Mouse (Mus musculus) induced T-regulatory cell, adult 2 months (primary cell): Measurements from ENCODE around the gene Gm20219.

Source experiments
- DNase-seq: peaks from one replicate; pipeline ENCODE4 v3.0.0-alpha.2; 2012; ENCODE audit warnings: low read depth

Gene Gm20219

DNA sequence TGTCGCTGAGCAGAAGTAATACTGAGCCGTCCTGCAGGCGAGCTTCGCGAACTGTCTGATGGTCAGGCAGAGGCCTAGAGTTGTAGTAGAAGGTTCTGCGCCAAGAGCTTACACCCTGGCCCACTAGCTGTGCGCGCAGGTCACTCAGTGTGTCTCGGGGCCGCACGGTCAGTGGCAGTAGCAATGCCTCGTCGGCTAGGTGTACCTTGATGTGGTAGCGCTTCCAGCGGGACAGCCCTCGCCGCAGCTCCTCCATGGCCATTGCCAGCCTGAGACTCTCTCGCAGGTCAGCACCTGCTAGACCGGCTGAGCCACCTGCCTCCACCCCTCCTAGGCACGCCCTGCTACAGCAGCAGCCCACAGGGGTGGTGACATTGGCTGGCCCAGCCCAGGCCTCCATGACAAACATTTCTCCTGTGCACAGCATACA is at the start of gene Gm20219:
TSS of gene Gm20219 (minus strand) at position 266 of the 430 bp plus-strand sequence.
- DNase-seq: no peak

- no peak for DNase-seq
These were observed 49.8 kb upstream of the Gm20219 start for GRCm38 (mm10) chr17:56604070-56604380.

DNA sequence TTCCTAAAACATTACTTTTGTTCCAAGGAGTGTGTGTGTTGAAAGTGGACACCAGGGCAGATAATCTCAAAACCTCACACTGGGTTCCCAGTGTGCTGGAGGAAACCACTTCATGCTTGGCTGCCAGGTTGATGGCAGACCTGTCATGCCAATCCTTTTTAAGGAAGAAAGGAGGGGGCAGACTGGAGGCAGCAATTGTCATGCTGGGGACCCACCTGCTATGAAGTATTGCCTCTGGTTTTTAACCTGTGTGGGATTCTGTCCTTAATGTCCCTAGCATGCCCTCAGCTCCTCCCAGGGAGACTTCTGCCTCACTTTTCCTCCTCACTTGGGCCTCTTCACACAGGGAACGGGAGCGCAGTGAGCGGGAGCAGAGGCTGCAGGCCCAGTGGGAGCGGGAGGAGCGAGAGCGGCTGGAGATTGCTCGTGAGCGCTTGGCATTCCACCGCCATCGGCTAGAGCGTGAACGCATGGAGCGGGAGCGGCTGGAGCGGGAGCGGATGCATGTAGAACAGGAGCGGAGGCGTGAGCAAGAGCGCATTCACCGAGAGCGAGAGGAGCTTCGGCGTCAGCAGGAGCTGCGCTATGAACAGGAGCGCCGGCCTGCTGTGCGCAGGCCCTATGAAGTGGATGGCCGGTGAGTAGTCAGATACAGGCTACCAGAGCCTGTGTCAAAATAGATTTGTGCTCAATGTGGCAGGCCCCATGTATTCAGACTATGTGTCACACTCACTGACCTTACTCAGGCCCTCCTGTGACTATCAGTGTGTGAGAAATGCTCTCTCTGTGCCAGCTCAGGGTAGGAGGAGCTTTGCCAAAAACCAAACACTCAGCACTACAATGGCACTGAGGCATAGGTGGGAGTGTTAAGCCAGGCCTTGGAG is 49.2 kb upstream of the Gm20219 start:
- DNase-seq: no peak

DNA sequence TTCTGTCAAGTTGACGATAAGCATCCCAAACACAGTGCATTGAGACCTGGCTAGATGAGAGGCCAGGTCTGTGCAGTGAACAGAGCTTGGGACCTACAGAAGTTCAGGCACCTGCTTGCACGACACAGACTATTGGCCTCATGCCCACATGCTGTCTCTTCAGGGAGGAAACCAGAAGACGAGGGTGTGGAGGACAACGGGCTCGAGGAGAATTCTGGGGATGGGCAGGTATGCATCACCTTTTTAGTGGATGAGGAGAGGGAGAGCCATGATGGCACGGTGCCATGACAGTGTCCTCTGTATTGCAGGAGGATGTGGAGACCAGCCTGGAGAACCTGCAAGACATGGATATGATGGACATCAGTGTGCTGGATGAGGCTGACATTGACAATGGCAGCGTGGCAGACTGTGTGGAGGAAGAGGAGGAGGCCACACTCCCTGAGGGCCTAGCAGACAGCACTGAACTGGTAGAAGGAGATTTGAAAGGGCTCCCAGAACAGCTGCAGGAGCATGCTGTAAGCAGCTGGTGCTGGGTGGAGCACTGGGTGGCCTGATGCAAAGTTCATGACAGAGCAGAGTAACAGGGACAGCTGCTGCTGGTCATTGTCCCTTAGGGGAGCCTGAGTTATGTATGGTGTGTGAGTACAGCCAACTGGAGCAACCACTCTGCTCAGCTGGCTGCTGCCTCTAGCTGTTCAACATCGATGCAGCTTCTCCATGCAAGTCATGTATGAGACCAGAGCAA is 39.5 kb upstream of the Gm20219 start:
- DNase-seq: no peak

DNA sequence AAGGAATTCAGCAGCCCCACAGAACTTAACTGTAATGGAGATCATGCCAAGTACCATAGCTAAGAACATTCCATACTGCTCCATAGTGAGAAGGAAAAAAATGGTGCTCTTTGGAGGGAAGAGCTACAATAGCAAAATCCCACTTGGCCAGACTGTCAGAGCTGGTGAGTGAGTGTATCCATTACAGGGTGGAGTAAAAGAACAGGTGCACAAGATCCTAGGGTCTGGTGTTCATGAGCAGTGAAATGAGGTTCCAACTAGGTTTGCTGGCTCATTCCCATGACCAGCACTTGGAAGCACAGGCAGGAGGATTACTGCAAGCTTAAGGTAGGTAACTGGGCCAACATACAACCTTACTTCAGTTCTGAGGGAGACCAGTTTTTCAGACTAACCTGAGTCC is 38.4 kb upstream of the Gm20219 start:
- DNase-seq: no peak

DNA sequence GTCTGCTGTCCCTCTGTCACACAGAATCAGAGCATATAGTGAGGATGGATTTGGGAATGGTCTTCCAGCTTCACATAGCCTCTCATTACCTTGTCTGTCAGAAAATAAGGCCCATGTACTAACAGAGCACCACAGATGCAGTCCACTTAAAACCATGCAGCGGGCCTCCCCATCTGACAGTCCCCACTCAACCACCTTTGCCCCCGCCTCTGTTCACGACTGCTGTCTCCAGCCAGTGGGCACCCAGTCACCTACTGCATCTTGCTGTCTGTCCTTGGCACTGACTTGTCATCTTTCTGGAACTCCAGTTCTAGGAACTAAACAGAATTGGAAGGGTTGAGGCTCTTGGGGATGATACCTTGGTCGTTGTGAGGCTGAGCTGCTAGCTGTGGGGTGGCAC is 34.7 kb upstream of the Gm20219 start:
- no peak for DNase-seq

DNA sequence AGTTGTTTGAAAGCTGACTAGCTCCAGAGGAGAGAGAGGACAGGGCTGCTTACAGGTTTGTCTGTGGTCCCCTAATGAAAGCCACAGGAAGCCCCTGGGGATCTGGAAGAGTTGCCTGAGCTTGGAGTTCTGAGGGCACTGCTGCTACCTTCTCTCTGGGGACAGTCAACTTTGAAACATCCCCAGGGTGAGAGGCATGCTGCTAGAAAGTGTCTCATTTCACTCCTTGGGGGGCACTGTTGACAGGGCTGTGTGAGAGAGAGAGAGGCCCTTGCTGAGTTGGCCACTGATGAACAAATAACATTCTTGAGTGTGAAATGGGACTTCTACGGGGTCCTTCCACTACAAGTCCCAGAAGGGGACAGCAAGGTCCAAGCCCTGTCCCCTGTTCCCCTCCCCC is 33.6 kb upstream of the Gm20219 start:
- DNase-seq: no peak

- peak; percentile 74 for DNase-seq
These were observed 31.1 kb upstream of the Gm20219 start for GRCm38 (mm10) chr17:56585171-56585821.

DNA sequence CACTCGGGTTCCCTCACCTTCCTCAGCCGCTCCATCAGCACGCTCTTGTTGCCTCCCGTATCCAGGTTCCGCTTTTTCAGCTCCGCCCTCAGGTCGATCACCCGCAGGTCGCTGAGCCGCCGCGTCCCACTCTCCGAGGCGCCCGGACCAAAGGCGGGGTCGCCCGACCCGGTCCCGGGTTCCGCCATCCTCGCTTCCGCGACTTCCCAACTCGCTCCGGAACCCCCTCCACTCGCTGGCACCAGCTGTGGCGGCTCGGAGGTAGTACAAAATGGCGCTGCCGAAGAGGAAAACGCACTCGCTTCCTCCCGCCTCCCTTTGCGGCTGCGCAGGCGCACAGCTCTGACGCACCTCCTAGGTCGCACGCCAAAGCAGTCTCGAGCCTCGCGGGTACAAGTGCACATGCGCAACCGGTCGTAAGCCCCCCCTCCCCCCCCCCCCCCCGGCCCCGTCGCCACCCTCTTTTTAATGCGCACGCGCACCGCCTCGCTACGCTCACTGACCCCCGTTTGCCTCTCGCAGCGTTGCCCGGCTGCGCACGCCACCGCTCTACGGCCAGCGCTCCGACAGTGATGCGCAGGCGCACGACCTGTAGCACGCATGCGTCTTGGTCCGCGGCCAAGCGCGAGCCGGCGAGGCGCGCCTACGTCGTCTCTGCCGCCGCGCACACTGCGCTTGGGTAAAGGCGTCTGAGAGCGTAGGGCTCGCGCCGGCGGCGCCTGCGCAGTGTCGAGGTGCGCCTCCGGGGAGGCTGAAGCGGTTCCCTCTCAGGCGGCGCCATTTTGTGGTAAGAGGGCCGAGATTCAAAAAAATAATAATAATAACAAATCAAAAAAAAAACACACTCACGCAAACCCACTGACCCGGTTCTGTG is 30.3 kb upstream of the Gm20219 start, which contains the start of the genes Safb2 and Safb:
TSS of gene Safb2 (minus strand) at position 329 of the 874 bp plus-strand sequence.
TSS of gene Safb (plus strand) at position 569 of the 874 bp plus-strand sequence.
- peak; percentile 98 for DNase-seq

DNA sequence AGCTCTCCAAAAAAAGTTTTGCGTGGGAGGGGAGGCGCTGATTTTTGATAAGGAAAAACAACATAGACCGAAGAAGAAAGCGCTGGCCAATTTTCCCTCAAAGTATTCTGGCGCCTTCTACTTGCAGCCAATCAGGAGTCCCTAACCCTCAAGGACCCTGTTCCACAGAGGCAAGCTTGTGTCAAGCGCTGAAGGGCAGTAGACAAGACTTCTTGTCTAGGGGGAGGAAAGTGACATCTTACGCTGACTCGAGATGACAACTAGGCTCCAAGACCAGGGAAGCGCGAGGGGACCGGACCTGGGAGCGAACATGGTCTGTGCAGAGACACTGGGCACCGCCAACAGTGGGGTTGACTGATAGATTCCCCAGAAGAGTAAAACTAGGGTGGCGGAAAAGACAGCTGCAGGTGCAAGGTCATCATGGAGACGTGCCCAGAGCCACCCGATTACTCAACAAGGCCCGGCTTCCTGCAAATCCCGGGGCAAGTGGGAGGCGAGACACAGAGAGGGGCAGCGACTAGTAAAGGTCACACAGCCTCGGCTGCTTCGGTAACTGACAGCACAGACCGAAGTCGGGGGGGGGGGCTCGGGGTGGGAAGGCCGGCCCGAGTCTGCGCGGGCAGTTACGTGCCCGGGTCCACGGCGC is 29.5 kb upstream of the Gm20219 start:
- DNase-seq: peak; percentile 54

DNA sequence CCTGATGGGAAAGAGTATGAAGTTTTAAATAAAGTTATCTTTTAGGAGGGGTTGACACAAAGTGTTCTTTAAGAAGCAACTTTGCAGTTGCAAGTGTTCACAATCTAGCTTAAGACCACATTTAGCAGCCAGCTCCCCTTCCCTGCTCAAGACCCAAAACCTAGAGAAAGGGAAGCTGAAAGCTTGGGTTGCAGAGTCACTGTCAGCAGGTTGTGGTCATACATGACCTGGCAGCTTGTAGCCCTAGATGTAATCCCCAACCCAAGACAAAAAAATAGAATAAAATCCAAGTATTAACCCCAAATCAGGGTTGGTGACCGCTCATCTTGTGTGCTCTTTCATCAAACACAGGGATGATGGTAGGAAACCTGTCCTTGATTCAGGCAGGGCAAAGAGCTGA is 28.9 kb upstream of the Gm20219 start:
- no peak for DNase-seq

DNA sequence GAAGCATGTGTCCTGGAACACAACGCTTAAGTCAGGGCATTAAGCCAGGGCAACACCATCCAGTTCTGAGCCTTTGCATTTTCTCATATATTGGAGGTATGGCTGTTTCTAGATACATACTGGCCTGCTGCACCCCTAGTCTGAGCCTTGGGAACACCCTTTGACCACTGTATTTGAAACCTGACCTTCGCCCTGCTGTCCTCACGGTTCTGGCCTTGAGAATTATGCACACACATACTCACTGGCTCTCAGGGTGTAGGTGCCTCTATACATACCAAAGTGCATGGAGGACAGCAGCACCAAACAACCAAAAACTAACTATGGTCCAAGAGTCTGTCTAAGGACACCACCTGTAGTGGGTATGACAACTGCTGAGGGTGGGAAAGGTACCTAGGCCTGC is 18.8 kb upstream of the Gm20219 start:
- DNase-seq: no peak

DNA sequence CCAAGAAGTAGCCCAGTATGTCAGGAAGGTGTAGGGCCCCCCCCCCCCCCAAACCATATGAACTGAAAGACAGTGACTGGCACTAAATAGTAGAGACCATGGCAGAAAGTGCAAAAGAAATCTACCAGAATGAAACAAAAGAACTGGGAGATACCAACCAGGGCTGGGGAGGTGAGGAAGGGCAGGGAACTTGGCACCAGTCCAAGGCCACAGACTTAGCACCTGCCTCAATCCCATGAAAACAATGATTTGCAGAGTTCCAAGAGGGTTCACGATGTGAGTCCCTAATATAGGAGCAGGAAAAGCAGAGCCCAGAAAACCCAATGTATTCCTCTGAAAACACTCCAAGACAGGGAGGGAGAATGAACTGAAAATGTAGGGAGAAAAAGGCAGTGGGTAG is 18.0 kb upstream of the Gm20219 start:
- DNase-seq: no peak

- DNase-seq: no peak
These were observed 16.1 kb upstream of the Gm20219 start for GRCm38 (mm10) chr17:56570287-56570686.

DNA sequence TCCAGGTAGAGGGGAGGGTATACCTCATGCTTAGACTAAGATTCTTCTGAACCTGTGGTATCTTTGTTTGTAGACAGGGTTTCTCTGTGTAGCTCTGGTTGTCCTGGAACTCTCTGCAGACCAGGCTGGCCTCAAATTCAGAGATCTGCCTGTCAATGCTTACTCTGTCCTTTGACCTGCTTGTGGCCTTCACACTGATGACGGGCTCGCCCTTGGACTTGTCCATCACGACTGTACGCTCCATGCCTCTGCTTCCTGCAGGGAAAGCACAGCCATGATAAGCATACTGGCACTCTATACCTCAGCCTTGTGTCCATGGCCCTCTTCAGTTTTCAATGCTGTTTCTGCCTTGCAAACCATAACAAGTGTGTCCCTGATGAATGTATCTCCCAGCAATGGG is 13.2 kb upstream of the Gm20219 start:
- DNase-seq: no peak

- no peak for DNase-seq
These were observed 12.7 kb upstream of the Gm20219 start for GRCm38 (mm10) chr17:56566918-56567317.

GRCm38 (mm10) chr17:56566293-56566692 is 12.1 kb upstream of the Gm20219 start:
- no peak for DNase-seq

- DNase-seq: no peak
These were observed 7.7 kb upstream of the Gm20219 start for GRCm38 (mm10) chr17:56561866-56562265.

DNA sequence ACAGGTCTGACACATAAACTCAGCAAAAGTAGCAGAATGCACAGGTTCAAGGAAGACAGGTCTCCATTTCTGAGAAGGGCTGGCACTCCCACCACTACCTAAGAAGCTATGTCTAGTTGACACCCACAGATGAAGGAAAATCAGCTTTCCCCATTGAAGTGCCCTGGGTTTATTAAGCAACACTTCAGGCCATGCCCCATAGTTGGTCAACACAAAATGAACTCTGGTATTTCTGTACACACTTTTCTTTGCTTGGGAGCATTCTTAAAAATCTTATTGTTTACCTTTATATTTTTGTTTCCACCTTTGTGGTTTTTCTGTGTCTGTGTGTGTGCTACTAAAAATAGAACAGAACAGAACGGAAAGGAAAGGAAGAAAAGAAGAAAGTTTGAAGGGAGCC is 5.9 kb upstream of the Gm20219 start:
- DNase-seq: no peak

GRCm38 (mm10) chr17:56559386-56559785 is 5.2 kb upstream of the Gm20219 start:
- no peak for DNase-seq

DNA sequence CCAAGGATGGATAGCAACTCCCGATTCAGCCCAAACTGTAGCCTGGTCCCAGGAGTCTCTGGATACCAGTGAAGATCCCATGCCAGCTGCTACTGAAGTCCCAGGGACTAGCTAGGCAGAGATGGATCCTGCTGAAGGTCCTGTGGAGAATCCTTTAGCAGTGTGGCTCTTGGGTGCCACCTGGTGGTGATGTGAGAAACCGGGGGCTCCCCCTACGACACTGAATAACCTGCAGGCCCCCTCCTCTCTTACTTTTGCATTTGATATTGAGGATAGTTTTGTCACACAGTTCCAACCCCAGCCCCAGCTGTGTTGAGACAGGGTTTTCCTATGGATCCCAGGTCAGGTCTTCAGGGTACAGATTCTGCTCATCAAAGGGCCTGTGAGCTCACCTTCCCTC is 4.3 kb upstream of the Gm20219 start:
- DNase-seq: peak; percentile 82
